Mouse (Mus musculus): ENCODE measurements around the gene Rspo3. TPM values are rescaled to one million over a fixed set of nuclear protein-coding genes. Genes with fewer than 3 reads are reported as not detected.

The Rspo3 gene
- total and polyA plus RNA-seq, 3 experiments = not detected

DNA sequence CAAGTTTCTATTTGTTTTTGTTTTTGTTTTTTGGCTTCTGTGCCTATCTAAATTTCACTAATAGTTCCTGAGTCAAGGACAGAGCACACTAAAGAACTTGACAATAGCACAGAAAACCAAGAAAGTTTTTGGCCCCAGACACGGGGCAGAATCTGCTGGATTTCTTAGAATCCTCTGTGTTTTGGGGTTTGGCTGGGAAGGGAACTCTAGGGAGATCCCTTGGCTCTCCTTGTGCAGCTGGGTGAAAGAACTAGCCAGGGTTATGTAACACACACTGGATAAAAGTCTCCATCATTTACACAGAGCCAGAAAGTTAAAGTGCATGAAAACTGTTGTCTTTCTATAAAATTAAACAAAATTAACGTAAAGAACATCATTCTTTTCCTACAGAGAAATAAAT lies 121.3 kb downstream of the Rspo3 start:
- Histone ChIP-seq H3K9me3 (replicated peaks; ENCODE audit: insufficient read depth, low read length) (no peaks in the 10 kb centered on the region), H3K27ac (ENCODE audit: control insufficient read depth, low read depth, low read length) (no peak overlapping the region), H3K79me2 (ENCODE audit: control insufficient read depth, insufficient read depth, low read length, poor library complexity) (no peaks in the 10 kb centered on the region), H3K4me1 (ENCODE audit: control insufficient read depth in 1 of 2, insufficient read depth in 2 of 2, low read length in 2 of 2) (no peaks in the 10 kb centered on the region), H3K4me3 (ENCODE audit: control insufficient read depth in 1 of 2, insufficient read depth in 1 of 2, low read depth in 2 of 2, low read length in 2 of 2) (no peak overlapping the region), H3K9ac (ENCODE audit: control insufficient read depth, low read depth, low read length, poor library complexity, severe bottlenecking) (no peak overlapping the region), H3K27me3 (ENCODE audit: control insufficient read depth in 1 of 2, insufficient read depth in 2 of 2, low read length in 2 of 2) (no peaks in the 10 kb centered on the region; a peak in 1 of 4 replicates), H3K36me3 (ENCODE audit: control insufficient read depth in 1 of 2, insufficient read depth in 2 of 2, low read length in 2 of 2) (no peaks in the 10 kb centered on the region)
- no peak for DNase-seq (ENCODE audit: low read depth, low spot score)
- no peak for TF ChIP-seq MXI1 (IDR thresholded peaks at IDR 0.05; ENCODE audit: low read depth, low read length)
- TF ChIP-seq SIN3A (IDR thresholded peaks at IDR 0.05; ENCODE audit: low read length) = no peak
- TF ChIP-seq EP300 (IDR thresholded peaks at IDR 0.05; ENCODE audit: low read depth in 1 of 2, low read length in 2 of 2) = no peak
- TF ChIP-seq MAFK (IDR thresholded peaks at IDR 0.05; ENCODE audit: borderline replicate concordance, low read depth, low read length) = no peak
- TF ChIP-seq RAD21 (IDR thresholded peaks at IDR 0.05; ENCODE audit: low read depth, low read length) = no peak

GRCm38 (mm10) chr10:29402656-29403268 lies 132.9 kb downstream of the Rspo3 start:
- no peaks in the 10 kb centered on the region for H3K4me1 ChIP-seq (ENCODE audit: control insufficient read depth in 1 of 2, insufficient read depth in 2 of 2, low read length in 2 of 2)
- no peaks in the 10 kb centered on the region for H3K9me3 ChIP-seq (replicated peaks; ENCODE audit: insufficient read depth, low read length)
- H3K27me3 ChIP-seq (ENCODE audit: control insufficient read depth in 1 of 2, insufficient read depth in 2 of 2, low read length in 2 of 2) = no peaks in the 10 kb centered on the region
- no peaks in the 10 kb centered on the region for H3K36me3 ChIP-seq (ENCODE audit: control insufficient read depth in 1 of 2, insufficient read depth in 2 of 2, low read length in 2 of 2)
- DNase-seq (ENCODE audit: low read depth, low spot score) = no peak
- no peak overlapping the region for H3K4me3 ChIP-seq (ENCODE audit: control insufficient read depth in 1 of 2, insufficient read depth in 1 of 2, low read depth in 2 of 2, low read length in 2 of 2)
- no peak overlapping the region for H3K9ac ChIP-seq (ENCODE audit: control insufficient read depth, low read depth, low read length, poor library complexity, severe bottlenecking)
- TF ChIP-seq USF2 (IDR thresholded peaks at IDR 0.05; ENCODE audit: borderline replicate concordance in 1 of 2, insufficient read depth in 1 of 2, low read depth in 1 of 2, low read length in 2 of 2) = no peak
- no peak for TF ChIP-seq TAL1 (IDR thresholded peaks at IDR 0.05; ENCODE audit: low read length)
- no peak for TF ChIP-seq EP300 (IDR thresholded peaks at IDR 0.05; ENCODE audit: low read depth in 1 of 2, low read length in 2 of 2)
- TF ChIP-seq CHD2 (IDR thresholded peaks at IDR 0.05; ENCODE audit: low read length) = no peak
- TF ChIP-seq HCFC1 (IDR thresholded peaks at IDR 0.05; ENCODE audit: low read depth, low read length) = no peak
- no peak for TF ChIP-seq RAD21 (IDR thresholded peaks at IDR 0.05; ENCODE audit: low read depth, low read length)
- TF ChIP-seq CTCF (IDR thresholded peaks at IDR 0.05 in 2 of 3, conservative IDR thresholded peaks at IDR 0.05 in 1 of 3; ENCODE audit: control insufficient read depth in 1 of 3, insufficient read depth in 1 of 3, low read depth in 2 of 3, low read length in 3 of 3, poor library complexity in 1 of 3, severe bottlenecking in 1 of 3) = no peak
- no peak for TF ChIP-seq MYC (IDR thresholded peaks at IDR 0.05; ENCODE audit: low read depth, low read length)
- no peak for TF ChIP-seq MXI1 (IDR thresholded peaks at IDR 0.05; ENCODE audit: low read depth, low read length)
- no peaks in the 10 kb centered on the region for H3K79me2 ChIP-seq (ENCODE audit: control insufficient read depth, insufficient read depth, low read length, poor library complexity)
- no peak overlapping the region for H3K27ac ChIP-seq (ENCODE audit: control insufficient read depth, low read depth, low read length)

Other genes with a start within 250 kb of the Rspo3 start
- gene Echdc1, start 222.7 kb downstream of the Rspo3 start, total RNA-seq (2012; rRNA removed) = 18.9 and 19.6 TPM in 2 replicates
- 10 to 100 TPM in 1 of 2 experiments, not detected in 1; 27.9 TPM for gene Echdc1, start 222.7 kb downstream of the Rspo3 start, polyA plus RNA-seq (2012; ENCODE audit: insufficient read depth in 1 of 2, insufficient read length in 2 of 2, low read depth in 1 of 2, low replicate concordance in 2 of 2, missing spikeins in 1 of 2)
- gene Rnf146, start 173.4 kb downstream of the Rspo3 start, total RNA-seq (2012; rRNA removed) = 26.3 and 26.7 TPM in 2 replicates
- gene Rnf146, start 173.4 kb downstream of the Rspo3 start, polyA plus RNA-seq (2012; ENCODE audit: insufficient read depth in 1 of 2, insufficient read length in 2 of 2, low read depth in 1 of 2, low replicate concordance in 2 of 2, missing spikeins in 1 of 2) = 10 to 100 TPM in 1 of 2 experiments, not detected in 1; 27.2 TPM